Mouse (Mus musculus): ENCODE measurements at regions not wholly inside any gene's neighbourhood (a gene's known extent, or its start where the extent isn't known, plus 50 kb on each side); places are given as distances from the start of the nearest gene placed in this dataset.
A peak's percentile ranks its signal among the peaks of the same experiment; 100 is the strongest.

DNA sequence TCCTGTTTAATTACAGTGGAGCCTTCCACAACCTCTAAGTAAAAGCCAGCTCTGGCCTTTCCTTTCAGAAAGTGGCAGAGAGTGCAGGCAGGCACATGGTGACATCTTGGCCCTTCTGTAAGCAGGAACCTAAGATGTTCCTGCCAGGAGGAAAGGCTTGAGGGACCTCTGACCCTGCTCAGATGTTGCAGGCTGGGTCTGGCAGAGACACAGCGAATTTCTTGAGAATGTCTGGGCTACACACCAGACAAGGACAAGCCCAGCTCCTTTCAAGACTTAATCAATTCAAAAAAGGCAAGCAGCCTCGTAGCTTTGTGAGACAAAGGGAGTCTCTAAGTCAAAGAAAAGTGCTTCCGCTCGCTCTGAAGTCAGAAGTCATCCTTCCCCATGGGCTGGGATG lies 79.2 kb upstream of the 4930583I09Rik start:
- Histone ChIP-seq H3K36me3 (ENCODE audit: insufficient read depth, low read length) (no peaks in the 10 kb centered on the region), H3K27ac (no peak overlapping the region), H3K9me3 (replicated peaks; ENCODE audit: low read length) (no peaks in the 10 kb centered on the region), H3K9ac (ENCODE audit: low read depth, low read length) (no peak overlapping the region), H3K27me3 (ENCODE audit: insufficient read depth, low read length) (no peaks in the 10 kb centered on the region), H3K4me3 (replicated peaks; ENCODE audit: low read depth, low read length) (no peak overlapping the region), H3K4me2 (ENCODE audit: low read length) (no peak overlapping the region), H3K4me1 (replicated peaks; ENCODE audit: insufficient read depth, low read length) (0 out of 2 replicates have a peak, but pooled peaks cover 3% of the 10 kb centered on the region)
- WGBS, result 47% methylated on average over 4 of the region's 4 CpGs
- DNase-seq (ENCODE audit: low spot score) (no peak), ATAC-seq (replicated peaks; ENCODE audit: low FRiP score, low read depth) (no peak)
- TF ChIP-seq CTCF (IDR thresholded peaks at IDR 0.05; ENCODE audit: low read depth), result no peak

DNA sequence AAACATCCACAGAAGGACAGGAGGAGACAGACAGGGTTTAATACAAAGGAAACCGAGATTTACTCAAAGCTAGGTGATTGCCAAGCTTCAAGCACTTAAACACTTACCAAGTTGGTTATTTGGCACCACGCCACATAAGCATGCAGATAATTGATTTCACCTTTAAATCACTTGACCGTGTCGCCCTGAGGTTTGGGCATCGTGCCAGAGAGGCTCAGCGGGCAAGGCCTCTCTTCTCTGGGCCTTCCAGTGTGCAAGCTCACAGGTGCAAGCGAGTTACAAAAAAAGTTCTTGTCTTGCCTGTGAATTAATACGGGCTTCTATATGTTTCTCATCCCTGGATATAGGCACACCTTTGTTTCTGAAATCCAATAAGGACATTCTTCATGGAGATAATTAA lies 78.4 kb upstream of the 4930583I09Rik start:
- H3K9ac ChIP-seq (ENCODE audit: low read depth, low read length), result no peak overlapping the region
- H3K4me3 ChIP-seq (replicated peaks; ENCODE audit: low read depth, low read length), result no peak overlapping the region
- peak; percentile 29 for DNase-seq (ENCODE audit: low spot score)
- no peak for TF ChIP-seq CTCF (IDR thresholded peaks at IDR 0.05; ENCODE audit: low read depth)
- no peak overlapping the region for H3K4me2 ChIP-seq (ENCODE audit: low read length)
- no peaks in the 10 kb centered on the region for H3K36me3 ChIP-seq (ENCODE audit: insufficient read depth, low read length)
- no peaks in the 10 kb centered on the region for H3K9me3 ChIP-seq (replicated peaks; ENCODE audit: low read length)
- H3K27ac ChIP-seq, result no peak overlapping the region
- no peaks in the 10 kb centered on the region for H3K27me3 ChIP-seq (ENCODE audit: insufficient read depth, low read length)
- WGBS, result 21% methylated on average over 8 of the region's 8 CpGs
- H3K4me1 ChIP-seq (replicated peaks; ENCODE audit: insufficient read depth, low read length), result 0 out of 2 replicates have a peak, but pooled peaks cover 3% of the 10 kb centered on the region
- no peak; the same call in 1 of the 2 replicates for ATAC-seq (replicated peaks; ENCODE audit: low FRiP score, low read depth)

DNA sequence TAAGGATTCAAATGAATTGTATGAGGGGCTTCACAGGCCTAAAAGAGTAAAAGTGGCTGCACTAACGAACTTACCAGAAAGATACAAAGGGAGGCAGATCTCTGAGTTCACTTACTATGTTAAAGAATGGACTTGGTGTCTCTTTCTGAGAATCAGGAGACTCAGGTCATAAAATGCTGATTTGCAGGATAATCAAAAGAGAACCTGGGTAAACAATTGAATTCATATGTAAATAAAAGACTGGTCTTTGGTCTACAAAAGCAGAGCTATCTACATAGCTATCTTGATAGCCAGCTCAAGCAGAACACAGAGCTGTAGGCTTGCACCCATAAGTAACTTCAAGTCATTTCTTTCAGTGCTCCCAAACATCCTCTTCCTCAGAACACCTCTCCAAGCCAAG lies 72.8 kb upstream of the 4930583I09Rik start:
- 77% methylated on average over 1 of the region's 1 CpGs for WGBS
- Histone ChIP-seq H3K27ac (no peak overlapping the region), H3K9ac (ENCODE audit: low read depth, low read length) (no peak overlapping the region), H3K4me1 (replicated peaks; ENCODE audit: insufficient read depth, low read length) (no peaks in the 10 kb centered on the region), H3K4me3 (replicated peaks; ENCODE audit: low read depth, low read length) (no peak overlapping the region), H3K36me3 (ENCODE audit: insufficient read depth, low read length) (no peaks in the 10 kb centered on the region), H3K9me3 (replicated peaks; ENCODE audit: low read length) (no peaks in the 10 kb centered on the region; the same call in 1 of the 2 replicates), H3K4me2 (ENCODE audit: low read length) (no peak overlapping the region), H3K27me3 (ENCODE audit: insufficient read depth, low read length) (no peaks in the 10 kb centered on the region)
- ATAC-seq (replicated peaks; ENCODE audit: low FRiP score, low read depth) (no peak), DNase-seq (ENCODE audit: low spot score) (no peak)
- no peak for TF ChIP-seq CTCF (IDR thresholded peaks at IDR 0.05; ENCODE audit: low read depth)

DNA sequence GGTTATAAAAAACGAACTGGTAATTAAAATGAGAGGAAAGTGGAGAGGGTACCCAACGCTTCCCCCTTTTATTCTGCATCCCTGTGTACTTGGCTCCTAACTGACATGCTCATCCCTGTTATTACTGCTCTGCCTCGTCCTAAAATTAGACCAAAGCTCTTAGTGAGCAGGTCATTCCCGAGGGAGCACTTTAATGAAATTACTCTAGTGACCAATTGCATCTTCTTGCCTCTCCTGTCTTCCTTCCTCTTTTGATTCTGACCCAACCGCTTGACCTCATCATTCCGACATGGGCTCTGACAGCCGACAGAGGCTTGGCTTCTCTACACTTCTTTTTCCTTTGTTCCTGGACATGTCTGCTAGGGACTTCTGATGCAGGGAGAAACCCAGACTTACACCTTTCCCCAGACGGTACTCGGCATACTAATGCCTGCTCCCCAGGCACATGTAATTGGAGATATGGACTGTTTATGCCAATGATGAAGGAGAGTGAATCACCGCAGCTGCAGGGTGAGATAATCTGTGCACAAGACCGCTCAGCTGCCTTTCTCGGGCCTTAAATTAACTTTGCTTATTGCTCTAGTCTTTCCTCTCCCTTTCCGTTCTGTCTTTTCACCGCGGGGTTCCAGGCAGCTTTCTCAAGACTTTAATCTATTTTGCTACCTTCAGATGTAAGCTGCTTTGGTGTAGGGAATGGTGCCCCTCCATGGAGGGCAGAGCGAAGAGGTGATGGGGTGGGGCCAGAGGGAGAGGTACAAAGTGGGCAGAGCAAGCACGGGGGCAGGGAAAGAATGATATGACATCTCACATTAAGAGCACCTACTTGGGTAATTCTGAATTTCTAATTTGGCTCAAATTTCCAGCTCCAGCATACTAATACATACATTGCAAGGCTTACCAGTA lies 66.1 kb upstream of the 4930583I09Rik start:
- ATAC-seq (replicated peaks; ENCODE audit: low FRiP score, low read depth) (no peak), DNase-seq (ENCODE audit: low spot score) (no peak)
- Histone ChIP-seq H3K4me1 (replicated peaks; ENCODE audit: insufficient read depth, low read length) (no peaks in the 10 kb centered on the region), H3K9me3 (replicated peaks; ENCODE audit: low read length) (no peaks in the 10 kb centered on the region), H3K9ac (ENCODE audit: low read depth, low read length) (no peak overlapping the region), H3K36me3 (ENCODE audit: insufficient read depth, low read length) (no peaks in the 10 kb centered on the region), H3K27me3 (ENCODE audit: insufficient read depth, low read length) (no peaks in the 10 kb centered on the region), H3K4me2 (ENCODE audit: low read length) (no peak overlapping the region), H3K27ac (no peak overlapping the region), H3K4me3 (replicated peaks; ENCODE audit: low read depth, low read length) (no peak overlapping the region)
- no peak for TF ChIP-seq CTCF (IDR thresholded peaks at IDR 0.05; ENCODE audit: low read depth)
- 61% methylated on average over 17 of the region's 17 CpGs for WGBS

DNA sequence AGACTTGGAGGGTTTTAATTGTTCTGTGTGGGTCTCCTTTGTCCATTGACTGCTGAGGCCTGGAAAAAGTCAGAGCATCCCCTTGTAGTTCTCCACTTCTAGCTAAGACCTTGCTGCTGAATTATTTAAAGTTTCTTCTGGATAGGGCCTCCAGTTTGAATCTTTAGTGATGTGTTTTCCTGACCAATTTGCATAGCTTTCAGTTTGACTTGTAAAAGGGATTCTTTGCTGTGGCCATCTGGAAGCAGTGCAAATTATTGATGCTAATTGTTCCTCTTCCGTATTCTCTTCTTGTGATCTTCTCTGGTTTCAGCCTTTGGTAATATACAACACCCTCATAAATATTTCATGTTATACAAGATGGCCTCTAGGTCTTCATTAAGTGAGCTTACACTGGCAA lies 61.6 kb upstream of the 4930583I09Rik start:
- H3K36me3 ChIP-seq (ENCODE audit: insufficient read depth, low read length), result no peaks in the 10 kb centered on the region
- H3K4me3 ChIP-seq (replicated peaks; ENCODE audit: low read depth, low read length), result no peak overlapping the region
- H3K9ac ChIP-seq (ENCODE audit: low read depth, low read length), result no peak overlapping the region
- WGBS, result 53% methylated on average over 1 of the region's 1 CpGs
- DNase-seq (ENCODE audit: low spot score) (no peak), ATAC-seq (replicated peaks; ENCODE audit: low FRiP score, low read depth) (no peak)
- H3K9me3 ChIP-seq (replicated peaks; ENCODE audit: low read length), result no peaks in the 10 kb centered on the region
- no peaks in the 10 kb centered on the region for H3K27me3 ChIP-seq (ENCODE audit: insufficient read depth, low read length)
- no peaks in the 10 kb centered on the region for H3K4me1 ChIP-seq (replicated peaks; ENCODE audit: insufficient read depth, low read length)
- TF ChIP-seq CTCF (IDR thresholded peaks at IDR 0.05; ENCODE audit: low read depth), result no peak
- H3K4me2 ChIP-seq (ENCODE audit: low read length), result no peak overlapping the region
- H3K27ac ChIP-seq, result no peak overlapping the region

DNA sequence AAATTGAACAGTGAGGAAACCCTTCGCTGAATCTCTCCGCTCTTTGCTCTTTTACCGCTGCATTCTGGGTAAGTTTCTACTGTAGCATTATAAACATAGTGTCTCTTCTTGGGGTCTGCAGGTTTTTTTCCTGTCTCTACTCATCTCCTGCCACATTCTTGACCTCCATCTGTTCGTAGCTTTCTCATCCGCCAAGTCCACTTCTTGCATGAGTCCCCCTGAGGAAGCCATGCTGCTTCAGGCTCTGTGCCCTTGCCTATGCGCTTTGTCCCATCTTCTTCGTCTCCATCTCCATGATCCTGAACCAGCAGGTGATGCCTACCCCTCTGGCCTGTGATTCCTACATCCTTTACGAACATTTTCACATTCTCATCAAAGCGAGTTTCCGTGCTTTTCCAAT lies 60.0 kb upstream of the 4930583I09Rik start:
- H3K9me3 ChIP-seq (replicated peaks; ENCODE audit: low read length), result no peaks in the 10 kb centered on the region
- no peak overlapping the region for H3K9ac ChIP-seq (ENCODE audit: low read depth, low read length)
- DNase-seq (ENCODE audit: low spot score) (no peak), ATAC-seq (replicated peaks; ENCODE audit: low FRiP score, low read depth) (no peak)
- H3K4me2 ChIP-seq (ENCODE audit: low read length), result no peak overlapping the region
- no peaks in the 10 kb centered on the region for H3K36me3 ChIP-seq (ENCODE audit: insufficient read depth, low read length)
- H3K4me3 ChIP-seq (replicated peaks; ENCODE audit: low read depth, low read length), result no peak overlapping the region
- H3K4me1 ChIP-seq (replicated peaks; ENCODE audit: insufficient read depth, low read length), result no peaks in the 10 kb centered on the region
- WGBS, result 95% methylated on average over 10 of the region's 10 CpGs
- no peak overlapping the region for H3K27ac ChIP-seq
- H3K27me3 ChIP-seq (ENCODE audit: insufficient read depth, low read length), result no peaks in the 10 kb centered on the region
- no peak for TF ChIP-seq CTCF (IDR thresholded peaks at IDR 0.05; ENCODE audit: low read depth)

All from kidney, postnatal 0 days (tissue).